Mouse (Mus musculus) ES-E14 (cell line): ENCODE data around the gene Gtf2h4. TPM values are rescaled to one million over a fixed set of nuclear protein-coding genes. Genes with fewer than 3 reads are reported as not detected.

Experiments used
- DNase-seq: peaks from one replicate; pipeline ENCODE4 v3.0.0-alpha.2; 2013; ENCODE audit warnings: low read depth, low spot score
- H3K27ac ChIP-seq: 2 replicates; pipeline ENCODE4 v1.5.1; 2012; ENCODE audit warnings: low read depth, mild to moderate bottlenecking, low read length, moderate library complexity, mixed read lengths; ENCODE audit not compliant: poor library complexity, insufficient read depth, severe bottlenecking
- H3K36me3 ChIP-seq: 2 replicates; pipeline ENCODE4 v1.6.1; 2012; ENCODE audit warnings: mild to moderate bottlenecking, low read length, moderate library complexity, mixed read lengths; ENCODE audit not compliant: control insufficient read depth, poor library complexity, insufficient read depth, severe bottlenecking
- H3K4me1 ChIP-seq, 2 experiments: fragments of 150-350 bp in 1 of 2; sonication (generic) in 1 of 2; 2 replicates each; pipeline ENCODE4 v1.6.1; 2012; ENCODE audit warnings: low read length in 2 of 2, mild to moderate bottlenecking in 1 of 2, mixed read lengths in 1 of 2; ENCODE audit not compliant: control insufficient read depth in 2 of 2, insufficient read depth in 2 of 2, poor library complexity in 1 of 2
- H3K4me3 ChIP-seq, 2 experiments: fragments of 150-350 bp in 1 of 2; sonication (generic) in 1 of 2; 2 replicates each; pipeline ENCODE4 v1.5.1; 2012; ENCODE audit warnings: low read length in 2 of 2, low read depth in 1 of 2, mild to moderate bottlenecking in 1 of 2, mixed read lengths in 1 of 2; ENCODE audit not compliant: insufficient read depth in 1 of 2, poor library complexity in 1 of 2, severe bottlenecking in 1 of 2
- H3K9ac ChIP-seq: 2 replicates; pipeline ENCODE4 v1.6.1; 2012; ENCODE audit warnings: low read depth, mild to moderate bottlenecking, low read length, mixed read lengths; ENCODE audit not compliant: poor library complexity, insufficient read depth, severe bottlenecking
- H3K9me3 ChIP-seq: fragments of 150-350 bp; sonication (generic); 2 replicates; pipeline ENCODE4 v1.6.1; 2012; ENCODE audit warnings: low read depth, mild to moderate bottlenecking, low read length; ENCODE audit not compliant: control insufficient read depth, insufficient read depth
- CHD2 ChIP-seq: IDR thresholded peaks from 2 replicates; pipeline ENCODE4 v1.6.1; 2014; ENCODE audit warnings: mild to moderate bottlenecking, low read depth, low read length, inconsistent platforms
- HCFC1 ChIP-seq: IDR thresholded peaks from 2 replicates; pipeline ENCODE4 v1.6.1; 2012; ENCODE audit warnings: low read length, inconsistent platforms, borderline replicate concordance; ENCODE audit not compliant: insufficient read depth
- MAFK ChIP-seq: IDR thresholded peaks from 2 replicates; pipeline ENCODE4 v1.6.1; 2014; ENCODE audit warnings: mild to moderate bottlenecking, low read depth, low read length, inconsistent platforms; ENCODE audit not compliant: insufficient read depth
- ZC3H11A ChIP-seq: IDR thresholded peaks from 2 replicates; pipeline ENCODE4 v1.6.1; 2012; ENCODE audit warnings: low read depth, mild to moderate bottlenecking, inconsistent platforms, low read length, borderline replicate concordance
- ZNF384 ChIP-seq: IDR thresholded peaks from 2 replicates; pipeline ENCODE4 v1.6.1; 2012; ENCODE audit warnings: low read depth, low read length, inconsistent platforms
- in situ Hi-C, 2 experiments: fragments of 600-800 bp; cut with MboI; formaldehyde crosslinking; loops; one replicate each; pipeline ENCODE4 v1.15.1; 2025; ENCODE audit warnings: low sequenced_read_pairs in 2 of 2, inconsistent platforms in 1 of 2; ENCODE audit not compliant: unreplicated experiment in 2 of 2
- total RNA-seq: library from RNA; depleted of rRNA; stranded (reverse); fragments of 300-350 nt; gene quantifications from 2 replicates; pipeline ENCODE4 v1.2.3, GENCODE M21; 2012

Gtf2h4 gene
- total RNA-seq, 1 experiment = 75.3 TPM

GRCm38 (mm10) chr17:35705836-35706235, 32.3 kb upstream of the Gtf2h4 start:
- no peak overlapping the region for H3K27ac ChIP-seq
- no peak for DNase-seq
- in situ Hi-C loops = no loop called here
- peaks cover under 1 to 25% of the 10 kb centered on the region in 2 experiments; a peak in 3 of 4 replicates for H3K4me1 ChIP-seq
- no peak overlapping the region for H3K4me3 ChIP-seq
- no peaks in the 10 kb centered on the region for H3K9me3 ChIP-seq
- H3K36me3 ChIP-seq = no peaks in the 10 kb centered on the region
- TF ChIP-seq ZNF384 (no peak), ZC3H11A (no peak), HCFC1 (no peak), CHD2 (no peak), MAFK (no peak)
- no peak overlapping the region for H3K9ac ChIP-seq

GRCm38 (mm10) chr17:35704621-35705464, 31.3 kb upstream of the Gtf2h4 start, which contains the start of gene Ddr1:
Gene Ddr1 (minus strand): TSS chr17:35704621.
- DNase-seq = no peak
- H3K4me3 ChIP-seq = peak within 1 kb of the TSS; percentile 8 to 21; a peak in 2 of 4 replicates
- peak within 1 kb of the TSS; percentile 34; the same call in 1 of the 2 replicates for H3K9ac ChIP-seq
- no peak for TF ChIP-seq CHD2
- no peak for TF ChIP-seq MAFK
- no peaks in the 10 kb centered on the region for H3K36me3 ChIP-seq
- peaks cover 0 to 25% of the 10 kb centered on the region in 2 experiments; a peak in 2 of 4 replicates for H3K4me1 ChIP-seq
- H3K9me3 ChIP-seq = no peaks in the 10 kb centered on the region
- no peak within 1 kb of the TSS; the same call in 1 of the 2 replicates for H3K27ac ChIP-seq
- in situ Hi-C loops = no loop called here

- TF ChIP-seq CHD2 (no peak), ZC3H11A (no peak), ZNF384 (no peak), HCFC1 (no peak), MAFK (no peak)
- Histone ChIP-seq H3K4me1 (peaks cover 5 to 28% of the 10 kb centered on the region in 2 experiments; a peak in 3 of 4 replicates), H3K4me3 (peak overlapping the region; percentile 8 to 21; a peak in 2 of 4 replicates), H3K9me3 (no peaks in the 10 kb centered on the region), H3K36me3 (no peaks in the 10 kb centered on the region), H3K27ac (no peak overlapping the region), H3K9ac (no peak overlapping the region)
- in situ Hi-C loops = no loop called here
- DNase-seq = no peak
Observed at GRCm38 (mm10) chr17:35703751-35704271, 30.3 kb upstream of the Gtf2h4 start.

GRCm38 (mm10) chr17:35703065-35703464, 29.5 kb upstream of the Gtf2h4 start:
- Histone ChIP-seq H3K9ac (no peak overlapping the region), H3K4me1 (peaks cover 5 to 28% of the 10 kb centered on the region in 2 experiments; a peak in 3 of 4 replicates), H3K4me3 (no peak overlapping the region), H3K9me3 (no peaks in the 10 kb centered on the region), H3K36me3 (no peaks in the 10 kb centered on the region), H3K27ac (no peak overlapping the region)
- TF ChIP-seq ZC3H11A (no peak), CHD2 (no peak), HCFC1 (no peak), MAFK (no peak), ZNF384 (no peak)
- in situ Hi-C loops = no loop called here
- no peak for DNase-seq
